Mouse (Mus musculus) retina, postnatal 7 days (tissue): ENCODE results near the gene Syne3.
A peak's percentile ranks its signal among the peaks of the same experiment; 100 is the strongest.

Experiments used
- DNase-seq: peaks from one replicate; pipeline ENCODE4 v3.0.0-alpha.2; 2012; ENCODE audit warnings: low read depth, low spot score

Syne3 gene

DNA sequence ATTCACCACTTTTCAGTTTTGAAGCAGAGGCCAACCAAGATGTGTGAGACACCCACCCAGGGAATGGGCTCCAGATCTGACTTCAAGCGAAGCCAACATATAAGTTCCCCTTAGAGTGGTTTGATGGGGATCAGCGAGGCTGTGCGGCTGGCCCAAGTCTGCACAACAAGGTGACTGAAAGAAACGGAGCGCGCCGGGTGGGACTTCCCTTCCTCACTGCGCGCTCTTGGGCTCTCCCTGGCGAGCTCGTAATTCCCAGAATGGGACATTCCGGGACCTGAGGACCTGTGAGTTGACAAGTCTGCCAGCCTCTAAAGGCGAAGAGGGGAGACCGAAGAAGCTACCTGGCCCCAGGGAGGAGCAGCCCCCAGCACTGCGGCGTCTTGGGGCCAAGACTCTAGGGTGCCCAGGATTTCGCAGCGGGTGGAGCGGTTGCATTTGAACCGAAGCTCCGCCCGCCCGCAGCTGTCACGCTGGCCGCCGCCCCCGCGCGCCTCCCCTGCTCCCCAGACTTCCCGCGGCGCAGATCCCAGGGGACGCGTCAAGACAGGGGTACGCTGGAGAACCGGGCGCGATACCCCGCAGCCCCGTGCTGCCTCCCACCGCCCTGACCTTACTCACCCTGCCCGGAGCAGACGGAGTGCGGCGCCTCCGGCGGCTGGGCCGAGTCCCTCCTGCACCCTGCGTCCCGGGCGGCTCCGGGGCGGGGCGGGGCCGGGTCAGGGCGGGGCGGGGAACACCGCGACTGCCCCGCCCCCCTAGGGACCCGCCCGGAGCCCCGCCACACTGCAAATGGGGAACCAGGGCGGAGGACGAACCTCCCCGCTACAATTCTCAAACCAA is at the start of gene Syne3:
Syne3 (minus strand) TSS at position 440 of the 843 bp plus-strand sequence.
- DNase-seq = no peak

GRCm38 (mm10) chr12:105055308-105055707 is 45.7 kb upstream of the Syne3 start:
- no peak for DNase-seq

DNA sequence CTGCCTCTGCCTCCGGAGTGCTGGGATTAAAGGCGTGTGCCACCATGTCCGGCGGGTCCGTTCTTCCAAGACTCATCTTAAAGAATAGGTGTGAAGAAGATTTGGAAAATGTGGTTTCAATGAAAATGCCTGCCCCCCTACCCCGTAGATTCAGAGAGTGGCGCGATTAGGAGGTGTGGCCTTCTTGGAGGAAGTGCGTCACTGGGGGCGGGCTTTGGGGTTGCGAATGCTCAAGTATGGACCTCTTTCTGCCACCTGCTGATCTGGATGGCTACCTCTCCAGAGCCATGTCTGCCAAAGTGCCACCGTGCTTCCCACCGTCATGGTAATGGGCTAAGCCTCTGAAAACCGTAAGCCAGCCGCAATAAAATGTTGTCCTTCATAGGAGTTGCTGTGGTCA is 44.4 kb upstream of the Syne3 start:
- DNase-seq = no peak

GRCm38 (mm10) chr12:105050898-105051297 is 41.3 kb upstream of the Syne3 start:
- DNase-seq = no peak

- DNase-seq = no peak
Observed at GRCm38 (mm10) chr12:105049813-105050212, 40.2 kb upstream of the Syne3 start.

DNA sequence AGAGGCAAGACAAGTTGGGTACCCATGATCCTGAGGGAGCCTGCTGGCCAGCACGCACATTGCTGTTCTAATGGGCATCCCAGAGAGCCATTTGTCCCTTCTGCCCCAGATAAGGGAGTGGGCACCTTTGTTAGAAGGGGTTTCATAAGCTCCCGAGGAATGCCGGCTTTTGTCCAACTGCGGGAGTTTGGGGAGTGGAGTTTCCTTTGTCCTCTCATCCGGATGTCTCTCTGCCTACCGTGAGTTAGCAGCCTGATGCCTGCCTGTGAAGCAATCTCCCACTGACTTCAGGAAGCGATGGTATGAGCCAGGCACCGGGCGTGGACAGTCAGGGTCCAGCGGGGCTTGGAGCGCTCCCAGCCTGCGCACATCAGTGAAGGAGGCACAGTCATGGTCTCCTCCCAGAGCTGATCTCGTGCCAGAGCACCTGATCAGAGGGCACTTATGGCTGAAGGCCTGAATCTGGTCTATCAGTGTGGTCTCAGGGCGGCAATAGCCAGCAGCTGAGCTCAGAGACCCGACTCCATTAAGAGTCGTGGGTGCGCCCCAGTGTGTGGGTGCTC is 38.8 kb upstream of the Syne3 start:
- DNase-seq = no peak

GRCm38 (mm10) chr12:105044775-105045174 is 35.2 kb upstream of the Syne3 start:
- no peak for DNase-seq

GRCm38 (mm10) chr12:105043081-105043480 is 33.5 kb upstream of the Syne3 start:
- no peak for DNase-seq

DNA sequence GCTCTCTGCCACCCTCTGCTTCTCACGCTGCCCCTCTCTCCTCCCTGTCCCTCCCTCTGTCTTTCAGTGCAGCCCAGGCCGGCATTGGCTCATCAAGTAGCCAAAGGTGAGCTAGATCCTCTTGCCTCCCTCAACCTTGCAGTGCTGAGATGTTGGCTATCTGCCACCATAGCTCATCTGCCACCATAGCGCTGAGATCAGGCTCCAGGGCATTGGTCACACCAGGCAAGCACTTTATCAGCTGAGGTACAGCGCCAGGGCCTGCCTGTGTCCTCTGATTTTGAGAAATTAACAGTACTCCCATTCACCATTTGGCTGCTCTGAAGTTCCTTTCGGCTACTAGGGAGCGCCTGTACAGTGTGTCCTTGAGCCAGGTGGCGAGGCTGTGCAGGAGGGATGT is 31.3 kb upstream of the Syne3 start:
- DNase-seq = no peak

DNA sequence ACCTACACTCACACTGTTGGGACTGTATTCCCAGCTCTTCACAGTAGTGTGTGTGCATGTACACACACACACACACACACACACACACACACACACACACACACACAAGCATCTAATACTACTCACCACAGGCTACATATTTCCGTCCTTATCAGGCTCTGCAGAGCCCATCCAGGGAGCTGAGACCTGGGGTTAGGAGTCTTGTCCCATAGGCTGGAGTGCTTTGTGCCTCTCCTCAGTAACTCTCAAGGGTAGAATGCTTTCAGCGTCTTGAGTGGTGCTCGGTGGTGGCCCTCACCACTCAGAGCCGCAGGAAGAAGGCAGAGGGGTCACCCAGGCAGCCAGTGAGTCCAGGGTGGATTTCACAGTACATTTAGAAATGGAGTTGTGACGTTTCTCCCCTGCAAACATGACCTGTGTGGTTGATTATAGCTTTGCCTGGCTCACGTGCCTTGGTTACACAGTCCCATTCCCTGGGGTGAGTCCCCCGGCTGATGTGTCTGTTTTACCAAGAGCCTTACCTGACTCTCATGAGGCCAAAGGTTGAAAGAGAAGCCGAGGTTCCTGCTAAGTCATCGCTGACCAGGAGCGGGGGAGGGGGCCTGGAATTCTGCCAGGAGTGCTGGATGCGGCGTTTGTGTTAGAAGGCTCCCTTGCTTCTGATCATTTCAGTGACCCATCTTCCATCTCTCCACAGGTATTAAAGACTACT is 30.1 kb upstream of the Syne3 start:
- no peak for DNase-seq

GRCm38 (mm10) chr12:105038918-105039317 is 29.3 kb upstream of the Syne3 start:
- no peak for DNase-seq

DNA sequence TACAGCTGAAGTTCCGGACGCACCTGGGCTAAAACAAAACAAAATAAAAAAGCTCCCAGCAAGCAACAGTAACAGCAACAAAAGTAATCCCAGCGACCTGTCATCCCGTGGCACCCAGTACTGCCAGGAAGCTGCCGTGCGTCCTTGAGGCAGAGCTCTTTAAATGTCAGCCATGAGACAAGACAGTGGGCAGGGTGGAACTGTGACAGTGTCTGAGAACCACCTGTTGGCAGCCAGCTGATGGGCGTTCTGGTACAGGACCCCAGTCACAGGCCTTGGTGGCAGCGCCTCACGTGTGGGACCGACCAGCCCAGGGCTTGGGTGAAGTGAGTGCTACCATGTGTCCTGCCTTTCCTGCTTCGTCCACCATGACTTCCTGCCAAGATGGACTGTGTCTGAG is 28.6 kb upstream of the Syne3 start:
- DNase-seq = no peak

DNA sequence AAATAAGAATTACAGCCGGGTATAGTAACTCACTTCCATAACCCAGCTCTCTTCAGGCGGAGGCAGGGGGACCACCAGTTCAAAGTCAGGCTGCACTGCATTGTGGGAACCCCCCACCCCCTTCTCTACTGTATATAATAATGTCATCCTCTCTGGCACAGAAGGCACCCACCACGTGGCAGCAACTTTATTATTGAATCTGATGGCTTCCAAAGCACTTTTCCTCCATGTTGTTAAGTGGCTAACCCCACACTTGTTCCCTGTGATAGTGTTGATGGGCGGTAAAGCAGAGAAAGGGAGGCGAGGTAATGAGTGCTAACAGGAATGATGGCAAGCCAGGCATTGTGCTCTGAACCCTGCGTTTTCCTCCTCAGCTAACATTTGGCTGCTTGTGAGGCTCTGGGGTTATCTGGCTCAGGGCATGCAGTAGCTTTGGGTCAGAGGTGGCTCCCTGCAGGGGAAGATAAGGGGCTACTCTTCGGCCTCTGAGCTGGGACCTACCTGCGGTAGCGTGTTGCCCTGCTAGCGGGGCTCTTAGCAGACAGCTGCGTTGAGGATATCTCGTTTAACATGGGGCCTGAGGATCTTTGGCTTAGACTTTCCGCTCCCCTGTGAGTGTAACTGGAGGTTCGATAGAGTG is 24.6 kb upstream of the Syne3 start:
- no peak for DNase-seq

- no peak for DNase-seq
Observed at GRCm38 (mm10) chr12:105032832-105033775, 23.5 kb upstream of the Syne3 start.

GRCm38 (mm10) chr12:105032147-105032831 is 22.7 kb upstream of the Syne3 start, which contains the start of gene Glrx5:
Gene Glrx5 (plus strand): TSS chr12:105032688.
- DNase-seq = peak; percentile 99

GRCm38 (mm10) chr12:105031081-105032058 is 21.8 kb upstream of the Syne3 start:
- no peak for DNase-seq

GRCm38 (mm10) chr12:105029890-105030289 is 20.3 kb upstream of the Syne3 start:
- no peak for DNase-seq

- peak; percentile 30 for DNase-seq
Observed at GRCm38 (mm10) chr12:105027323-105027991, 17.8 kb upstream of the Syne3 start.
